Mouse (Mus musculus) liver, adult (tissue): Measurements from ENCODE around the gene Fxyd6.

Experiments
- GATA4 ChIP-seq: IDR thresholded peaks from 2 replicates; pipeline ENCODE4 v1.6.1; 2014; ENCODE audit warnings: mild to moderate bottlenecking, low read length; ENCODE audit not compliant: insufficient replicate concordance

Fxyd6 gene

GRCm38 (mm10) chr9:45413478-45414140, 43.6 kb downstream of the Fxyd6 start:
- TF ChIP-seq GATA4 = no peak

DNA sequence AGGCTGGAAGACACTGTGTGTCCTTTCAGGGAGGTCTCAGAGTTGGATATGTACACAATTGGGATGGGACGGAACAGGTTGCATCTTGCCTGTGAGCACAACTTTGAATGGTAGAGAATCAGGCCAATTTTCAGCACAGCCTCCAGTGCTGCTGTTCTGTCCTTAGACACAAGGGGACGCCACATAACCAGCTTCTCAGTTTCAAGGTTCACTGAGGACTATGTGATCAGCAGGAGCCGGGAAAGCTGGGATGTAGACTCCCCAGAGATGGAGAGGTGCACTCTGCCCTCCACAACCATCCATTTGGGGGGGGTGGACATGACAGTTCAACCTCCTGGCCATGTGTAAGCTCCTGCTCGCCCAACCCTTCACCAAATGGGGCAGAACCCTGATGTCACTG, 45.9 kb downstream of the Fxyd6 start:
- no peak for TF ChIP-seq GATA4

DNA sequence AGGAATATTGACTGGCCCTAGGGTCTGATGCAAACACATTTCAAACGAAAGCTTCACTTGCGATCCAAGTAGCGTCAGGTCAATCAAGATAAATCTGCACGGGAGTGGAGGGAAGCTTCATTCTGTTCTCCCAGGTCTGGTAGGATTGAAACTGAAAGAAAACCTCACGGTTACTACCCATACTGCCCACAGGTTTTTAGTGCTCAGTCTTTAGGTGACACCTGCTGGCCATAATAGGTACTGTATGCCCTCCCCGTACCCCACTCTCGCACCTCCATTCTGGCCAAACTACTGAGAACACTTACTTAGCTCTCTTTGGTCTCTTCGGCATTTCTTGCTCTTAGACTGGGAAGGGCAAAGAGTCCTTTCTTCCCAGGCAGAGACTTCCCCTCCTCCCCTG, 47.3 kb downstream of the Fxyd6 start:
- no peak for TF ChIP-seq GATA4

- TF ChIP-seq GATA4 = no peak
Observed at GRCm38 (mm10) chr9:45418252-45418651, 48.3 kb downstream of the Fxyd6 start.

GRCm38 (mm10) chr9:45421209-45421608, 51.2 kb downstream of the Fxyd6 start:
- TF ChIP-seq GATA4 = no peak

DNA sequence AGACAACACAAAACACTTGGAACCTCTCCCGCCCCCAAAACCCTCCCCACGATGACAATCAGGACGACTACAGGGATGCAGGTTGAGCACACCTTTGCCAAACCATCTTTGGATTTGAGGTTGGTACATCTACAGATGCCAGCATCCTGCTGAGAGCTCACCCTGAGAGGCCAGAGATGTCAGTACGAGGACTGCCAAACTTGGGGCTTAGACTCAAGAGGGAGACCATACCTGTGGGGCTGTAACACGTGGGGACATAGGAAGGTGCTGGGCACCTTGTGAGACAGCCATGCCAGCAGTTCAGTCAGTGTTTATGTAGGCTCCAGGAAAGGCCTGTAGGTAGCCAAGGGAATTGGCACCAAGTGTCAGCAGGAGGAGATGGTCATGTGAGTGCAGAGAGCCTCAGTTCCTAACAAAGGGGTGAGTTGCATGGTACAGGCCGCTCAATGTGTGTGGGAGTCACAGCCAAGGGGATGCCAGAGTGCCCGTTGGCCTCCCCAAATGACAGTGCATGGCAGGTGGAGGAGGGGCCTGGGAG, 52.8 kb downstream of the Fxyd6 start:
- TF ChIP-seq GATA4 = no peak

DNA sequence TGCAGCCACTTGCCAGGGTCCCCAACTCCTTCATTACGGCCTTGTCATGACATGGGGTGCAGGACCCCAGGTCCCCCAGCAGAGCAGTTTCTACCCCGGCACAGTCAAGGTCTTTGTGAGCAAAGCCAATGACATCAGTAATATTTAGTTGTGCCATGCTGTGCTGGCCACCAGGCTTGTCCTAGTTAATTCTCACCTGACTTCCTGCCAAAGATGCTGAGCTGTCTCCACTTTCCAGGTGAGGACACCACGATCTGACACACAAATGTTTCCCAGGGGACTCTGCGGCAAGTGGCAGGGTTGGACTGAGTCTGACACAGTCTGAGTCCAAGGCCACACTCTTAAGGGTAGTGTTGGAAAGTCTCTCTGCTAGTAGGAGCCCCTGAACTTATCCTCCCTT, 56.5 kb downstream of the Fxyd6 start, which contains the start of gene Dscaml1:
TSS of gene Dscaml1 (plus strand) at position 173 of the 400 bp plus-strand sequence.
- no peak for TF ChIP-seq GATA4

DNA sequence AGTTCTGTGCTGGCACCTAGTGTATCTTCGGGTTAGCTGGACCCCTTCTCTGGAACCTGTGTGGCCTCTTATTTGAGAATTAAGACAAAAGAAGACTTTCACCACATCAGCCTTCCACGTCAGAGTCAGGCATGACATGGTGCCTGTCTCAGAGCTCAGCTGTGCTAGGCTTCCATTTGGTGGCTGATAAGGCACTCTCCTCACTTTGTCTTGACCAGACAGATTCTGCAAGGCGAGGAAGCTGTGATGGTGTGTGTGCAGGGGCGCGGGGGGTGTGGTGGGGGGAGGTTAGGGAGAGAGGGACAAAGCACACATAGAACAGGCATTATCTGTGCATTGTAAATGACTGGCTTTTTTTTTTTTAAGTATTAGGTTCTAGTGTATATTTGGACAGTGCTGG, 59.4 kb downstream of the Fxyd6 start:
- TF ChIP-seq GATA4 = no peak

GRCm38 (mm10) chr9:45429951-45430697, 60.1 kb downstream of the Fxyd6 start:
- no peak for TF ChIP-seq GATA4

GRCm38 (mm10) chr9:45430698-45430959, 60.6 kb downstream of the Fxyd6 start:
- no peak for TF ChIP-seq GATA4

DNA sequence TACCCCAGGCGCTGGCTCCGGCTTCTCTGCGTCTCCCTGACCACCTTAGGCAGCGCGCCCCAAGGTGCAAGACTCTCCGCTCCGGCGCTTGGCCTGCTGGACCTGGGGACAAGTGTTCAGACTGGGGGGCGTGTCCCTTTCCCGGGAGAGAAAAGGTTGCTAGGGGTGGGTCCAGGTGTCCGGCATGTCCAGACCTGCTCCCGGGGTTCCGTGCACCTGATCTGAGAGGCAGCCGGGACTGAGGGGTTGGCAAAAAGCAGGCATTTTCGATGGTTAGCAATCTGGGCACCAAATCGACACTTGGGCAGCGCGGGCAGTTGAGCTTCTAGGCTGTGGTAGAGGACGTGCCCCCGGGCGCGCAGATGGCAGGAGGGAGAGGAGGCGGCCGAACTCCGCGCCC, 61.2 kb downstream of the Fxyd6 start:
- TF ChIP-seq GATA4 = no peak

DNA sequence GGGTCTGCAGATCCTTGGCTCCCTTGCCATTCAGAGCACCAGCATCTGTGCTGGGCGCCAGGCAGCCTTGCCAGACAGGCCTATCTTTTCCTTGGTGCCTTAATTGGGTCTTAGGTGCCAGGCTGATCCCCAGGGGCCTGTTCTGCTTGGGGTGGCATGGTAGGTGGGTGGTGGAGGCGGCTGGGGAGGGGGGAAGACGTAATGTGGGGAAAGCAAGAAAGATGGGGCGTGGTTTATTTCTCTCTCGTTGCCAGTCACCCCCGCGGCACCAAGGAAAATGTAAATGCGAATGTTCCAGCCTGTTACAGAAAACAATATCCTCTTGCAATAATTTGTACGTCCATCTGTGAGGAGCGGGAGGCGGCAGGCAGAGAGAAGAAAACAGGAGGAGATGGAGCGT, 62.7 kb downstream of the Fxyd6 start:
- no peak for TF ChIP-seq GATA4

- no peak for TF ChIP-seq GATA4
Observed at GRCm38 (mm10) chr9:45433119-45433518, 63.1 kb downstream of the Fxyd6 start.

DNA sequence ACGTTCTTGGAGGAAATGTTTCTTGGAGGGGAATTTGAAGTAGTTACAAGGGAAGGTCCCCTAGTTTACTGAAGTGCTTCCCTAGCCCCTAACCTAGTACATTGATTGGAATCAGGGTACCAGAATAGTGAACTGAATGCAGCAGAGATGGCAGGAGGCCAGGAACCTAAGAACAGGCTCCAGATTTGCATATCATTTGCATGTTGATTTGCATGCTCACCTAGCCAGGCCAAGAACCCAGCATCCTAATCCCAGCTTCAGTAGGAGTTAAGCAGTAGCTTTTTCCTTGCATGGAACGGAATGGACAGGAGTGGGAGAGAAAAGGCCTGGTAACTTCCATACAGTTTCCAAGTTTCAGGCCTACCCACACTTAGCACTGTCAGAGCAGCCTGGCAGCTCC, 64.2 kb downstream of the Fxyd6 start:
- no peak for TF ChIP-seq GATA4

DNA sequence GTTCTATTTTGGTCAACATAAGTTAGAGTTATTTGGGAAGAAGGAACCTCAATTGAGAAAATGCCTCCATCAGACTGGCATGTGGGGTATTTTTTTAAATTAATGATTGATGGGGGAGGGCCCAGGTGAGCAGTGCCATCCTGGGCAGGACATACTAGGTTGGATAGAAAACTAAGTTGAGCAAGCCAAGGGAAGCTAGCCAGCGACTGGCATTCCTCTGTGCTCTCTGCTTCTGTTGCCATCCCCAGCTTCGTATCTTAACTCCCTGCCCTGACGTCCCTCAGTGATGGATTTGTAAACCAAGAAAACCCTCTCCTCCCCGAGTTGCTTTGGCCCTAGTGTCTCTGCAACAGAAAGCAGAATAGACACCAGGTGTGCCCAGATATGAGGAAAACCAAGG, 69.0 kb downstream of the Fxyd6 start:
- no peak for TF ChIP-seq GATA4

DNA sequence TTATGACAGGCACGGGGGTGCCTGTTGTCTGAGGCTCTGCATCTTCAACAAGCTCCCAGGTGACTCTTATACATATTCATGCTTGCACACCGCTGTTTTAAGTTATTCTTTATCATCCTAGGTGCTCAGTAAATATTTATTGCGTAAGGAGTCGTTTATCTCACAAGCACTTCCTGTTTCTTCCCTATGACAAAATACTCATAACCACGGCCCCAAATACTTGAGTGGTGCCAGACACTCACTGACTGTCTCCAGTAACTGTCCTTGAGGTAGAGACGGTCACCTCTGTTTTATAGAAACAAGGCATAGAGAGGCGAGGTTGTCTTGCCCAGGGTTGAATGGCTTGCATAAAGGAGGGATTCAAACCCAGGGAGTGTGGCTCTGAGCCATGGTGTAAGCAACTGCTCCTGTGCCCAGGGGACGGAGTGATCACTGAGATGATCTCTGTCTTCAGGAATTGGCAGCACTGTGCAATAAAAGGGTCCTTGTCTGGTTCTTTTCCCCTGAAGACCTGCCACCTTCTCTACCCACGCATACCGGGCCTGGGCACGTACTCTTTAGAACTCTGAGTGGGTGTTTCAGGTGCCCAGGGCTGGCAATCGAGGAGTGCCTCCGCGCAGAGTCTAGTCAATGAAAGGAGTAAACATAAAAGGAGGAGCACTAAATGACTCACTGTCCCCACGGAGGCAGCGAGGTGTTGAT, 70.2 kb downstream of the Fxyd6 start:
- no peak for TF ChIP-seq GATA4
